Mouse (Mus musculus) liver, adult 2 months (tissue): Measurements from ENCODE around the gene Has3.

Experiments
- CTCF ChIP-seq: fragments of 200-500 bp; IDR thresholded peaks from 2 replicates; pipeline ENCODE4 v1.5.1; 2011; ENCODE audit warnings: low read depth, low read length, control low read depth
- POLR2A ChIP-seq: fragments of 200-500 bp; IDR thresholded peaks from 2 replicates; pipeline ENCODE4 v1.6.1; 2011; ENCODE audit warnings: low read length, control low read depth; ENCODE audit not compliant: insufficient read depth; ENCODE audit errors: extremely low read depth

DNA sequence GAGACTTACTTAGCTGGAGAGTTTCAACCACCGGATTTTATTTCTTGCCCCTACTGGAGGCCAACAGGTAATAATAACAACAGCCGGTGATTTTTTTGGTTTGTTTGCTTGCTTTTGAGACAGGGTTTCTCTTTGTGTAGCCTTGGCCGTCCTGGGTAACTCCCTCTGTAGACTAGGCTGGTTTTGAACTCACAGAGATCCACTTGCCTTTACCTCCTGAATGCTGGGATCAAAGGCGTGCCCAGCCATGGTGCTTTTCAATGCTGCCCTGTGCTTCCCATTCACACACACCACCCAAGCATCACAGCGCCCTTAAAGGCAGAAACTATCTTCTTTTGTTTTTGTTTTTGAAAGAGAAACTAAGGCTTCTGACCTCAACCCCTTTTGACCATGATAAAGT, 59.9 kb downstream of the Has3 start:
- TF ChIP-seq CTCF, result no peak
- no peak for TF ChIP-seq POLR2A
